ENCODE assay signal across 16 mouse cellular contexts in the genomic region with DNA sequence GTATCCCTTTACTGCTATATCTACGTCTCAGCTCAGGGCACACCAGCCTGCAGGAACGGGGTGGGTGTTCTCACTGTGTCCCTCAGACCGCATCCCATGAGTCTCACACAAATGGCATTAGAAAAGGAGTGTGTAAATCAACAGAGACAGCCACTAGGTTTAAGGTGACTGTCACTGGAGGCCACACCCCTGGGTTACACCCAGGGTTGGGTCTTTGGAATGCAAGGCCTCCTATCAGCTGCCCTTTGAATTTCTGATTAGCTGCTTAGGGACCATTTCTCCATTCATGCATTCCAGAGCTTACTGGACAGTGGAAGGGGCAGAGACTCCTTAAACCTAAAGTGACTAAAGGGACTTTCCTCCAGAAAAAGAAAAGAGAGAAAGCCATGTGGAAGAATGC. TPM values are rescaled to one million over a fixed set of nuclear protein-coding genes. Genes with fewer than 3 reads are reported as not detected.
DNase-seq lines count a peak whose midpoint lies in the region; ATAC-seq and TF ChIP-seq lines count a peak whose summit lies in the region.
"Had no signal": no experiment of that assay in that cellular context is flagged by ENCODE, and none has a peak within 500 bp of the region (broad histone marks: within the 10 kb centered on the region; RNA-seq: fewer than 3 reads in every experiment).

No protein-coding gene starts in this region.

- TF ChIP-seq POLR2A in small intestine, adult 2 months (IDR thresholded peaks at IDR 0.05; ENCODE audit: low read depth, low read length), result no peak

- intact Hi-C loops in gastrocnemius, postnatal 14 days (cut with DNase I; ENCODE audit: low total_unique reads), result no loop called here

- no peak overlapping the region for H3K9ac ChIP-seq in kidney, embryonic 15.5 days
- H3K9ac ChIP-seq in intestine, embryonic 15.5 days, result no peak overlapping the region
- H3K9ac ChIP-seq: forebrain, embryonic 12.5 days; liver, embryonic 14.5 days had no signal

- TF ChIP-seq CTCF in small intestine, adult 2 months (IDR thresholded peaks at IDR 0.05; ENCODE audit: extremely low read depth, insufficient read length, insufficient replicate concordance, low read depth, low read length), result no peak

- H3K27ac ChIP-seq in kidney, embryonic 15.5 days, result peak overlapping the region; percentile 71
- H3K27ac ChIP-seq in intestine, embryonic 15.5 days, result no peak overlapping the region; the same call in 1 of the 2 replicates
- H3K27ac ChIP-seq in small intestine, adult 2 months (ENCODE audit: insufficient read depth, low read depth, low read length), result peak overlapping the region; percentile 88
- H3K27ac ChIP-seq: forebrain, embryonic 12.5 days; liver, embryonic 14.5 days had no signal

- H3K27me3 ChIP-seq in kidney, embryonic 15.5 days, result no peaks in the 10 kb centered on the region
- H3K27me3 ChIP-seq in intestine, embryonic 15.5 days (replicated peaks), result no peaks in the 10 kb centered on the region
- no peaks in the 10 kb centered on the region for H3K27me3 ChIP-seq in small intestine, adult 2 months (ENCODE audit: control insufficient read depth, insufficient read depth, low read length)
- H3K27me3 ChIP-seq: forebrain, embryonic 12.5 days had no signal

- DNase-seq in kidney, postnatal 4 days, result no peak
- peak; percentile 93 for DNase-seq in ES-CJ7 (ENCODE audit: low read depth, low spot score)
- DNase-seq in cerebellum, postnatal 14 days, result no peak
- DNase-seq in gastrocnemius, postnatal 14 days, result no peak
- DNase-seq in lung, postnatal 36 days, result no peak
- DNase-seq: cerebellum, adult 11-12 months; cerebellum, postnatal 36 days; layer of hippocampus, postnatal 36 days; right cerebral cortex, postnatal 25 days; thymus, adult 18-20 months had no signal

- no peak for ATAC-seq in kidney, embryonic 15.5 days (replicated peaks; ENCODE audit: low FRiP score)
- ATAC-seq in intestine, embryonic 15.5 days, result peak; percentile 57

- peaks cover 45% of the 10 kb centered on the region for H3K4me1 ChIP-seq in kidney, embryonic 15.5 days
- peaks cover 48% of the 10 kb centered on the region for H3K4me1 ChIP-seq in intestine, embryonic 15.5 days (replicated peaks)
- H3K4me1 ChIP-seq in small intestine, adult 2 months (ENCODE audit: control insufficient read depth, insufficient read depth, insufficient read length, low read length), result peaks cover 48% of the 10 kb centered on the region

- no peak overlapping the region for H3K4me3 ChIP-seq in kidney, embryonic 15.5 days (replicated peaks)
- no peak overlapping the region for H3K4me3 ChIP-seq in intestine, embryonic 15.5 days (replicated peaks)
- H3K4me3 ChIP-seq in small intestine, adult 2 months (ENCODE audit: low read depth, low read length), result no peak overlapping the region
- H3K4me3 ChIP-seq: forebrain, embryonic 12.5 days had no signal

- no peaks in the 10 kb centered on the region for H3K9me3 ChIP-seq in kidney, embryonic 15.5 days (replicated peaks)
- no peaks in the 10 kb centered on the region for H3K9me3 ChIP-seq in intestine, embryonic 15.5 days
- H3K9me3 ChIP-seq: forebrain, embryonic 12.5 days had no signal

- WGBS in kidney, embryonic 15.5 days, result 51% methylated on average over 3 of the region's 3 CpGs
- 45% methylated on average over 3 of the region's 3 CpGs for WGBS in intestine, embryonic 15.5 days
- WGBS in small intestine, adult 2 months, result 39% methylated on average over 3 of the region's 3 CpGs

- H3K4me2 ChIP-seq in kidney, embryonic 15.5 days, result no peak overlapping the region
- 0 out of 2 replicates have a peak overlapping the region, but pooled peaks have one; percentile 4 for H3K4me2 ChIP-seq in intestine, embryonic 15.5 days (replicated peaks)
- H3K4me2 ChIP-seq: forebrain, embryonic 12.5 days; midbrain, embryonic 11.5 days had no signal

- H3K36me3 ChIP-seq in kidney, embryonic 15.5 days, result no peaks in the 10 kb centered on the region
- no peaks in the 10 kb centered on the region for H3K36me3 ChIP-seq in intestine, embryonic 15.5 days
- no peaks in the 10 kb centered on the region for H3K36me3 ChIP-seq in small intestine, adult 2 months (ENCODE audit: control insufficient read depth, insufficient read depth, low read length)
- H3K36me3 ChIP-seq: forebrain, embryonic 12.5 days had no signal

RNA-seq across cellular contexts. Expression of gene Tns3, which starts 28.6 kb away (rescaled TPM):
- 25.7 and 27.7 TPM in 2 replicates for polyA plus RNA-seq in kidney, embryonic 15.5 days (2015; fragmentation: Nextera tagmentation; extraction: Ambion mirVana)
- polyA plus RNA-seq in intestine, embryonic 15.5 days (2015; fragmentation: Nextera tagmentation; extraction: Ambion mirVana), result 21.1 and 22.9 TPM in 2 replicates
- 13.3 and 24.9 TPM in 2 replicates for polyA plus RNA-seq in small intestine, adult 2 months (2012; rRNA removed)
- 10 to 100 TPM; 10.9 to 12.1 TPM for total RNA-seq in gastrocnemius, postnatal 14 days (2021)
